Mouse (Mus musculus): ENCODE measurements around the gene Dnah6. TPM values are rescaled to one million over a fixed set of nuclear protein-coding genes. Genes with fewer than 3 reads are reported as not detected.

The Dnah6 gene
- total and polyA plus RNA-seq, 3 experiments = 0.05 to 0.27 (median 0.07) TPM

GRCm38 (mm10) chr6:73082571-73082970 lies 138.9 kb downstream of the Dnah6 start:
- TF ChIP-seq CTCF (IDR thresholded peaks at IDR 0.05) (no peak), EP300 (IDR thresholded peaks at IDR 0.05; ENCODE audit: insufficient read depth, low read depth, low read length) (no peak), POLR2A (IDR thresholded peaks at IDR 0.05; ENCODE audit: insufficient read depth, low read depth, low read length) (no peak)
- H3K27ac ChIP-seq = no peak overlapping the region

DNA sequence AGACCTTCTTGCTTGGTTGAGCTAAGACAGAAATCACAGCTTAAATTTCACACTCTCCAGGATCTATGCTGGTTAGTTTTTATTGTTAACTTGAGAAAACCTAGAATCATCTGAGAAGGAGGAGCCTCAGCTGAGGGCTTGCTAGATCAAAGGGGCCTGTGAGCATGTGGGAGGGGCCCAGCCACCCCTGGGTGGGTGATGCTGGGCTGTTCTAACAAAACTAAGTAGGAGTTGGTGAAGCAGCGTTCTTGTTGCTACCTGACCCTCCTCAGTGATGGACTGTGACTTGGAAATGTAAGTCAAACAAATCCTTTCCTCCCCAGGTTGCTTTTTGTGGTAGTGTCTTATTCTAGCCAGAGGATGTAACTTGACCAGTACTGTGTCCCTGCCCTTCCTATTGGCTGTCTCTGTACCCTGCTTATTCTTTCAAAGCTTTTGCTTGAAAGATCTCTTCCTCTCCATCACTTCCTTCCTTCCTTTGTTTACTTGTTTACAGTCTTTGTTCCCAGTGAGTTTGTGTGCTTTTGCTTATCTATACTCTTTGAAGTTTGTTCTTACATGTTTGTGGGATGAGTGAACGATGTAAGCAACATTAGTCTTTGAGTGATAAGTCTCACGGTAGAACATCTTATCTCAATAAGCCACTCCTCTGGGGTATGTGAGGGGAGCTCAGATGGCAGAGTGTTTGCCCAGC lies 149.2 kb downstream of the Dnah6 start:
- no peak overlapping the region for H3K27ac ChIP-seq
- no peak overlapping the region for H3K9ac ChIP-seq (ENCODE audit: low read depth, low read length)
- WGBS = 44% methylated on average over 3 of the region's 3 CpGs
- no peak overlapping the region for H3K4me3 ChIP-seq
- H3K36me3 ChIP-seq (ENCODE audit: control insufficient read depth, insufficient read depth, low read length) = no peaks in the 10 kb centered on the region
- TF ChIP-seq POLR2A (IDR thresholded peaks at IDR 0.05; ENCODE audit: insufficient read depth, low read depth, low read length) = no peak
- no peak for TF ChIP-seq EP300 (IDR thresholded peaks at IDR 0.05; ENCODE audit: insufficient read depth, low read depth, low read length)
- TF ChIP-seq CTCF (IDR thresholded peaks at IDR 0.05) = no peak
- intact Hi-C loops (cut with DNase I) = no loop called here
- peaks cover 6% of the 10 kb centered on the region for H3K4me1 ChIP-seq (ENCODE audit: control insufficient read depth, insufficient read depth, low read length)
- H3K79me2 ChIP-seq (replicated peaks; ENCODE audit: control insufficient read depth, insufficient read depth, low read length) = no peaks in the 10 kb centered on the region
- H3K27me3 ChIP-seq (ENCODE audit: control insufficient read depth, insufficient read depth, low read length) = no peaks in the 10 kb centered on the region
- DNase-seq = no peak

More at GRCm38 (mm10) chr6:73082571-73082970, 138.9 kb downstream of the Dnah6 start:
- Histone ChIP-seq H3K4me3 (no peak overlapping the region), H3K9ac (ENCODE audit: low read depth, low read length) (no peak overlapping the region), H3K4me1 (ENCODE audit: control insufficient read depth, insufficient read depth, low read length) (no peaks in the 10 kb centered on the region), H3K79me2 (replicated peaks; ENCODE audit: control insufficient read depth, insufficient read depth, low read length) (no peaks in the 10 kb centered on the region), H3K27me3 (ENCODE audit: control insufficient read depth, insufficient read depth, low read length) (no peaks in the 10 kb centered on the region), H3K36me3 (ENCODE audit: control insufficient read depth, insufficient read depth, low read length) (no peaks in the 10 kb centered on the region)
- WGBS = 87% methylated on average over 9 of the region's 9 CpGs
- intact Hi-C loops (cut with DNase I) = no loop called here
- no peak for DNase-seq

DNA sequence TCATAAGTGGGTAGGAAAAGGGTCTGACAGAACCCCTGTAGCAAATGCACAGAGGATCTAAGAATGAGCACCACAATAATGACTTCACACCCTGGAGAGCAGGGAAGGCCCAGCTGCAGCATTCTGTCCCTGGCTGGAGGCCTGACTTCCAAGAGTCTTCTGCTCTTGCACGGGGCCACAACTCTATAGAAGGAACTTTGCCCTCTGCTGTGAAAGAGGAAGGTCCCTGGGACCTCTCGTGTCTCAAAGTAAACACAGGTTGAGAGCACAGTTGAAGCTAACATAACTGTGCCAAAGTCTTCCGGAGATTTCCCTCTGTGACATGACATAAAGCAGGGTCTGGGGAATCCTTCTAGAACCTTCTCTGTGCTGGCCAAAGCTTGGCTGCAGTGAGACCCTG lies 150.2 kb downstream of the Dnah6 start:
- 51% methylated on average over 3 of the region's 3 CpGs for WGBS
- Histone ChIP-seq H3K27ac (peak overlapping the region; percentile 36; the same call in 1 of the 2 replicates), H3K4me3 (no peak overlapping the region), H3K36me3 (ENCODE audit: control insufficient read depth, insufficient read depth, low read length) (no peaks in the 10 kb centered on the region), H3K4me1 (ENCODE audit: control insufficient read depth, insufficient read depth, low read length) (peaks cover 6% of the 10 kb centered on the region), H3K79me2 (replicated peaks; ENCODE audit: control insufficient read depth, insufficient read depth, low read length) (no peaks in the 10 kb centered on the region), H3K9ac (ENCODE audit: low read depth, low read length) (no peak overlapping the region), H3K27me3 (ENCODE audit: control insufficient read depth, insufficient read depth, low read length) (no peaks in the 10 kb centered on the region)
- intact Hi-C loops (cut with DNase I) = no loop called here
- DNase-seq = no peak
- no peak for TF ChIP-seq POLR2A (IDR thresholded peaks at IDR 0.05; ENCODE audit: insufficient read depth, low read depth, low read length)
- TF ChIP-seq CTCF (IDR thresholded peaks at IDR 0.05) = no peak
- TF ChIP-seq EP300 (IDR thresholded peaks at IDR 0.05; ENCODE audit: insufficient read depth, low read depth, low read length) = no peak

DNA sequence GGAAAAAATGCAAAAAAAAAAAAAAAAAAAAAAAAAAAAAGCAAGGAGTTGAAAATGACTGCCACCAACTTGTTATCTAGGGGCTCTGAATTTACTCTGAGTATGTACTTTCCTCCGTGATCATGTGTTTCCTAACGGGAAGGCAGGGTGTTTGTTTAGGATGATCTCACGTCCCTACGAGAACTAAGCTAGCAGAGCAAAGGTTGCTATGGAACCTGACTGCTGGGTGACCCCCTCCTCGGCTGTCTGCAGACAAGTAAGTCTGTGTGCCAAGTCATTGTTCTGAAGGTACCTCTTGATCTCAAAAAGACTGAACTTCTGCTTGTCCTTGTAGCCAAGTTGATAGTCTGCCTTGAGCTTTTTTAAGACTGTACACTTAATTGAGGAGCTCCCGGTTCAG lies 150.8 kb downstream of the Dnah6 start:
- no peaks in the 10 kb centered on the region for H3K79me2 ChIP-seq (replicated peaks; ENCODE audit: control insufficient read depth, insufficient read depth, low read length)
- H3K27ac ChIP-seq = no peak overlapping the region; the same call in 1 of the 2 replicates
- H3K36me3 ChIP-seq (ENCODE audit: control insufficient read depth, insufficient read depth, low read length) = no peaks in the 10 kb centered on the region
- no peak overlapping the region for H3K4me3 ChIP-seq
- intact Hi-C loops (cut with DNase I) = no loop called here
- no peaks in the 10 kb centered on the region for H3K27me3 ChIP-seq (ENCODE audit: control insufficient read depth, insufficient read depth, low read length)
- WGBS = 41% methylated on average over 6 of the region's 6 CpGs
- peaks cover 6% of the 10 kb centered on the region for H3K4me1 ChIP-seq (ENCODE audit: control insufficient read depth, insufficient read depth, low read length)
- DNase-seq = peak in 1 of 2 experiments; percentile 51
- no peak overlapping the region for H3K9ac ChIP-seq (ENCODE audit: low read depth, low read length)
- TF ChIP-seq POLR2A (IDR thresholded peaks at IDR 0.05; ENCODE audit: insufficient read depth, low read depth, low read length) (no peak), EP300 (IDR thresholded peaks at IDR 0.05; ENCODE audit: insufficient read depth, low read depth, low read length) (peak; percentile 34; the same call in 1 of the 2 replicates)

GRCm38 (mm10) chr6:73064551-73064950 lies 156.9 kb downstream of the Dnah6 start:
- Histone ChIP-seq H3K4me3 (no peak overlapping the region), H3K36me3 (ENCODE audit: control insufficient read depth, insufficient read depth, low read length) (no peaks in the 10 kb centered on the region), H3K4me1 (ENCODE audit: control insufficient read depth, insufficient read depth, low read length) (no peaks in the 10 kb centered on the region), H3K9ac (ENCODE audit: low read depth, low read length) (no peak overlapping the region), H3K79me2 (replicated peaks; ENCODE audit: control insufficient read depth, insufficient read depth, low read length) (no peaks in the 10 kb centered on the region), H3K27ac (no peak overlapping the region), H3K27me3 (ENCODE audit: control insufficient read depth, insufficient read depth, low read length) (no peaks in the 10 kb centered on the region)
- intact Hi-C loops (cut with DNase I) = loop anchor here (5.0 kb wide), 1 partner anchor 88 kb away; no protein-coding TSS in a partner anchor
- no peak for DNase-seq
- 69% methylated on average over 3 of the region's 3 CpGs for WGBS
- TF ChIP-seq CTCF (IDR thresholded peaks at IDR 0.05) = no peak

- H3K27ac ChIP-seq = no peak overlapping the region
- intact Hi-C loops (cut with DNase I) = loop anchor here (5.0 kb wide), 1 partner anchor 93 kb away; no protein-coding TSS in a partner anchor
- 63% methylated on average over 7 of the region's 7 CpGs for WGBS
- no peaks in the 10 kb centered on the region for H3K79me2 ChIP-seq (replicated peaks; ENCODE audit: control insufficient read depth, insufficient read depth, low read length)
- H3K9ac ChIP-seq (ENCODE audit: low read depth, low read length) = no peak overlapping the region
- no peaks in the 10 kb centered on the region for H3K27me3 ChIP-seq (ENCODE audit: control insufficient read depth, insufficient read depth, low read length)
- TF ChIP-seq EP300 (IDR thresholded peaks at IDR 0.05; ENCODE audit: insufficient read depth, low read depth, low read length) (no peak), CTCF (IDR thresholded peaks at IDR 0.05) (no peak), POLR2A (IDR thresholded peaks at IDR 0.05; ENCODE audit: insufficient read depth, low read depth, low read length) (no peak)
- H3K36me3 ChIP-seq (ENCODE audit: control insufficient read depth, insufficient read depth, low read length) = no peaks in the 10 kb centered on the region
- no peak for DNase-seq
- H3K4me3 ChIP-seq = no peak overlapping the region
- H3K4me1 ChIP-seq (ENCODE audit: control insufficient read depth, insufficient read depth, low read length) = no peaks in the 10 kb centered on the region
Measured at GRCm38 (mm10) chr6:73059596-73060121, 161.8 kb downstream of the Dnah6 start.

Data from heart, adult 2 months (tissue).